Mouse (Mus musculus): Measurements from ENCODE around the gene Spns1.

DNA sequence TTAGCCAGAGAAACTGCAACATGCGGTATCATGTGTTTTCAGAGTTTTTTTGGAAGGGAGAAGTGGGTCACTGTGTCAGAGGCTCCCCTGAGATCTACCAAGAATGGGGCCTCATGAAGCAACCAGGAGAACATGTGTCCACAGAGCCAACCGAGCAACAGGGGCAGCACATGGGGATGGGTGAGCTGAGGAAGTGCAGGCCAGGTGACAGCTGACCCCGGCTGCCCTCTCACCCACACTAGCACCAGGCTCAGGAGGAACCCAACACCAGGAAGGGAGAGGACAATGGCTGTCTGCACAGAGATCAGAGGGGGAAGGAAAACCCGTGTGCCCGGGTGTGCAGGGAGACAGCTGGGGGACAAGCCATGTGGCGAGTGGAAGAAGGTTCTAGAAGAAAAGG is 2.7 kb downstream of the Spns1 start:
- TF ChIP-seq CTCF (IDR thresholded peaks at IDR 0.05; ENCODE audit: borderline replicate concordance, extremely low read depth, insufficient read depth, insufficient read length) (no peak), POLR2A (IDR thresholded peaks at IDR 0.05; ENCODE audit: borderline replicate concordance, extremely low read depth, insufficient read depth, insufficient read length, poor library complexity, severe bottlenecking) (no peak)
